Mouse (Mus musculus) CH12.LX (cell line): ENCODE measurements around the gene Emg1. TPM values are rescaled to one million over a fixed set of nuclear protein-coding genes. Genes with fewer than 3 reads are reported as not detected.
A peak's percentile ranks its signal among the peaks of the same experiment; 100 is the strongest.

Experiments
- DNase-seq: peaks from one replicate; pipeline ENCODE4 v3.0.0-alpha.2; 2013; ENCODE audit errors: extremely low read depth
- H3K27ac ChIP-seq: 2 replicates; pipeline ENCODE4 v1.5.1; 2012; ENCODE audit warnings: low read depth, mild to moderate bottlenecking, control low read depth, moderate library complexity; ENCODE audit not compliant: insufficient read depth
- H3K27me3 ChIP-seq: replicated peaks from 2 replicates; pipeline ENCODE3; 2012; ENCODE audit warnings: inconsistent platforms
- H3K36me3 ChIP-seq, 2 experiments: replicated peaks in 1 of 2; 2 replicates each; pipeline versions ENCODE3 to v1.6.1; 2012; ENCODE audit warnings: inconsistent platforms in 1 of 2, low read length in 1 of 2, mild to moderate bottlenecking in 1 of 2, mixed read lengths in 1 of 2, moderate library complexity in 1 of 2; ENCODE audit not compliant: control insufficient read depth in 1 of 2, insufficient read depth in 1 of 2
- H3K4me1 ChIP-seq, 2 experiments: 2 replicates each; pipeline ENCODE4 v1.6.1; 2012; ENCODE audit warnings: inconsistent platforms in 1 of 2, moderate library complexity in 1 of 2; ENCODE audit not compliant: insufficient read depth in 2 of 2, control insufficient read depth in 1 of 2
- H3K4me2 ChIP-seq: 2 replicates; pipeline ENCODE4 v1.6.1; 2012; ENCODE audit warnings: low read depth, mild to moderate bottlenecking, control low read depth; ENCODE audit not compliant: poor library complexity, insufficient read depth, severe bottlenecking
- H3K4me3 ChIP-seq, 3 experiments: fragments of 150-350 bp in 1 of 3; sonication (generic) in 1 of 3; replicated peaks in 1 of 3; 2 replicates each; pipeline versions ENCODE3 to v1.5.1; 2011 to 2012; ENCODE audit warnings: low read depth in 2 of 3, low read length in 2 of 3, mild to moderate bottlenecking in 2 of 3, moderate library complexity in 2 of 3, control low read depth in 1 of 3, improper control_type of control experiment in 1 of 3, inconsistent platforms in 1 of 3, mixed read lengths in 1 of 3; ENCODE audit not compliant: poor library complexity in 1 of 3
- H3K79me2 ChIP-seq: replicated peaks from 2 replicates; pipeline ENCODE4 v1.6.1; 2012; ENCODE audit warnings: mild to moderate bottlenecking, moderate library complexity; ENCODE audit not compliant: control insufficient read depth, poor library complexity, insufficient read depth, severe bottlenecking; ENCODE audit errors: extremely low read depth
- H3K9ac ChIP-seq: 2 replicates; pipeline ENCODE4 v1.6.1; 2012; ENCODE audit warnings: low read depth, mild to moderate bottlenecking, control low read depth, moderate library complexity; ENCODE audit not compliant: insufficient read depth
- H3K9me3 ChIP-seq: replicated peaks from 2 replicates; pipeline ENCODE3; 2012; ENCODE audit warnings: low read length, inconsistent platforms, mixed read lengths
- BHLHE40 ChIP-seq: IDR thresholded peaks from 2 replicates; pipeline ENCODE4 v1.6.1; 2011; ENCODE audit warnings: mild to moderate bottlenecking, low read depth, low read length, improper control_type of control experiment
- CHD1 ChIP-seq: IDR thresholded peaks from 2 replicates; pipeline ENCODE4 v1.6.1; 2012; ENCODE audit warnings: low read depth, low read length, improper control_type of control experiment, inconsistent platforms
- CHD2 ChIP-seq: IDR thresholded peaks from 2 replicates; pipeline ENCODE4 v1.6.1; 2011; ENCODE audit warnings: low read length, improper control_type of control experiment
- CTCF ChIP-seq, 2 experiments: IDR thresholded peaks in 1 of 2; conservative IDR thresholded peaks in 1 of 2; 2 replicates each; pipeline ENCODE4 v1.5.1; 2011 to 2012; ENCODE audit warnings: low read depth in 2 of 2, low read length in 2 of 2, improper control_type of control experiment in 1 of 2, inconsistent platforms in 1 of 2, mild to moderate bottlenecking in 1 of 2, moderate library complexity in 1 of 2
- E2F4 ChIP-seq: IDR thresholded peaks from 2 replicates; pipeline ENCODE4 v1.6.1; 2011; ENCODE audit warnings: low read depth, low read length, improper control_type of control experiment; ENCODE audit not compliant: insufficient replicate concordance
- ELF1 ChIP-seq: IDR thresholded peaks from 2 replicates; pipeline ENCODE4 v1.6.1; 2014; ENCODE audit warnings: low read depth, mild to moderate bottlenecking, inconsistent platforms, low read length, improper control_type of control experiment
- ETS1 ChIP-seq: conservative IDR thresholded peaks from 2 replicates; pipeline ENCODE4 v1.6.1; 2012; ENCODE audit warnings: low read depth, mild to moderate bottlenecking, inconsistent platforms, low read length, improper control_type of control experiment, moderate library complexity
- HCFC1 ChIP-seq: IDR thresholded peaks from 2 replicates; pipeline ENCODE4 v1.6.1; 2012; ENCODE audit warnings: low read depth, mild to moderate bottlenecking, inconsistent platforms, low read length, improper control_type of control experiment
- IRF4 ChIP-seq: IDR thresholded peaks from 2 replicates; pipeline ENCODE4 v1.6.1; 2014; ENCODE audit warnings: low read depth, mild to moderate bottlenecking, inconsistent platforms, low read length, improper control_type of control experiment
- KAT2A ChIP-seq: IDR thresholded peaks from 2 replicates; pipeline ENCODE4 v1.6.1; 2012; ENCODE audit warnings: low read length, improper control_type of control experiment, inconsistent platforms; ENCODE audit not compliant: insufficient replicate concordance
- MAX ChIP-seq: IDR thresholded peaks from 2 replicates; pipeline ENCODE4 v1.6.1; 2011; ENCODE audit warnings: low read length, improper control_type of control experiment
- MAZ ChIP-seq: IDR thresholded peaks from 2 replicates; pipeline ENCODE4 v1.6.1; 2012; ENCODE audit warnings: low read depth, mild to moderate bottlenecking, inconsistent platforms, low read length, improper control_type of control experiment, moderate library complexity
- MXI1 ChIP-seq: IDR thresholded peaks from 2 replicates; pipeline ENCODE4 v1.6.1; 2011; ENCODE audit warnings: mild to moderate bottlenecking, low read depth, low read length, improper control_type of control experiment
- MYC ChIP-seq: IDR thresholded peaks from 2 replicates; pipeline ENCODE4 v1.6.1; 2011; ENCODE audit warnings: low read depth, mild to moderate bottlenecking, improper control_type of control experiment, low read length
- NELFE ChIP-seq: IDR thresholded peaks from 2 replicates; pipeline ENCODE4 v1.6.1; 2011; ENCODE audit warnings: low read depth, low read length, improper control_type of control experiment
- NRF1 ChIP-seq: IDR thresholded peaks from 2 replicates; pipeline ENCODE4 v1.6.1; 2014; ENCODE audit warnings: low read depth, mild to moderate bottlenecking, inconsistent platforms, low read length, improper control_type of control experiment, moderate library complexity
- POLR2A ChIP-seq: IDR thresholded peaks from 2 replicates; pipeline ENCODE4 v1.6.1; 2011; ENCODE audit warnings: low read depth, mild to moderate bottlenecking, improper control_type of control experiment, low read length
- POLR2AphosphoS2 ChIP-seq: IDR thresholded peaks from 2 replicates; pipeline ENCODE4 v1.6.1; 2011; ENCODE audit warnings: low read depth, low read length, improper control_type of control experiment
- RAD21 ChIP-seq: IDR thresholded peaks from 2 replicates; pipeline ENCODE4 v1.6.1; 2011; ENCODE audit warnings: low read depth, mild to moderate bottlenecking, low read length, improper control_type of control experiment, moderate library complexity
- SIN3A ChIP-seq: IDR thresholded peaks from 2 replicates; pipeline ENCODE4 v1.6.1; 2012; ENCODE audit warnings: low read length, improper control_type of control experiment, inconsistent platforms
- SMC3 ChIP-seq: IDR thresholded peaks from 2 replicates; pipeline ENCODE4 v1.6.1; 2011; ENCODE audit warnings: low read depth, low read length, improper control_type of control experiment
- TCF12 ChIP-seq: IDR thresholded peaks from 2 replicates; pipeline ENCODE4 v1.6.1; 2014; ENCODE audit warnings: low read depth, mild to moderate bottlenecking, inconsistent platforms, low read length, improper control_type of control experiment
- UBTF ChIP-seq: IDR thresholded peaks from 2 replicates; pipeline ENCODE4 v1.6.1; 2012; ENCODE audit warnings: low read depth, mild to moderate bottlenecking, inconsistent platforms, low read length, improper control_type of control experiment, moderate library complexity
- USF2 ChIP-seq: conservative IDR thresholded peaks from 2 replicates; pipeline ENCODE4 v1.6.1; 2011; ENCODE audit warnings: low read depth, low read length, improper control_type of control experiment
- ZC3H11A ChIP-seq: IDR thresholded peaks from 2 replicates; pipeline ENCODE4 v1.6.1; 2012; ENCODE audit warnings: low read depth, mild to moderate bottlenecking, inconsistent platforms, low read length, improper control_type of control experiment
- ZNF384 ChIP-seq: IDR thresholded peaks from 2 replicates; pipeline ENCODE4 v1.6.1; 2012; ENCODE audit warnings: low read depth, low read length, improper control_type of control experiment, inconsistent platforms
- dilution Hi-C: fragments of 300-500 bp; cut with MboI; formaldehyde crosslinking; loops from 2 replicates; pipeline ENCODE4 v1.14.3; 2020; ENCODE audit warnings: low sequenced_read_pairs; ENCODE audit not compliant: extremely low pct_unique_long_range_greater_than_20kb, extremely low pct_ligation_motif_present
- in situ Hi-C: fragments of 300-500 bp; cut with MboI; formaldehyde crosslinking; loops from 3 replicates; pipeline ENCODE4 v1.14.3; 2019; ENCODE audit warnings: low sequenced_read_pairs, low pct_ligation_motif_present, low pct_unique_long_range_greater_than_20kb, mixed read lengths
- polyA plus RNA-seq: library from polyadenylated mRNA; unstranded; fragments of >175 nt; gene quantifications from 2 replicates; pipeline ENCODE4 v1.2.1, GENCODE M21; 2012; ENCODE audit warnings: low read depth; ENCODE audit not compliant: insufficient read length
- total RNA-seq, 2 experiments: library from RNA; depleted of rRNA; stranded (reverse); fragments of 300-350 nt in 1 of 2; fragments of >200 nt in 1 of 2; gene quantifications; 2 replicates each; pipeline ENCODE4 v1.2.3; 2012 to 2014

Gene Emg1
- total and polyA plus RNA-seq, 3 experiments = 301 to 481 (median 352) TPM

DNA sequence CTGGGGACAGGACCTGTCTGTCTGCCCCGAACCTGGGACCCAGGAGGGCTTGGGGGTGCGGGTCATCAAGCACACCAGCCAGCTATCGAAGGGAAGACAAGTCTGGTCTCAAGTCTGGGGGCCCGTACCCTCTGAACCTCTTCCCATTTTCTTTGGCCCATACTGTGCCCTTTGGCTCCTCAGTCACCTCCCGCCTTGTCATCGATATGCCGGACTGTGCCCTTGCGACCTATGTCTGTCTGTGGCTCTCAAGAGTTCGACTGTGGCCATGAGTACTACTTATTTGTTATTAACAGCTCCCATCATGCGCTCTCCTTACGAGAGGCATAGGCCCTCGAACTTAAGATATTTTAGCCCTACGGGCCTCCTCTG lies 48.6 kb downstream of the Emg1 start:
- no peaks in the 10 kb centered on the region for H3K27me3 ChIP-seq
- peak overlapping the region; percentile 66 to 92 (median 74) for H3K4me3 ChIP-seq
- dilution Hi-C loops (no loop called here), in situ Hi-C loops (no loop called here)
- H3K27ac ChIP-seq = peak overlapping the region; percentile 23; the same call in 1 of the 2 replicates
- H3K36me3 ChIP-seq = peaks cover 9 to 33% of the 10 kb centered on the region in 2 experiments
- no peaks in the 10 kb centered on the region for H3K9me3 ChIP-seq
- H3K9ac ChIP-seq = peak overlapping the region; percentile 52
- H3K79me2 ChIP-seq = peaks cover 9% of the 10 kb centered on the region; the same call in 1 of the 2 replicates
- TF ChIP-seq MAX (0 out of 2 replicates have a peak, but pooled peaks have one; percentile 24), MXI1 (peak; percentile 48; the same call in 1 of the 2 replicates), TCF12 (no peak), USF2 (no peak), ZC3H11A (no peak), KAT2A (no peak), UBTF (no peak), CHD1 (no peak), E2F4 (no peak)
- DNase-seq = no peak
- peaks cover 7 to 43% of the 10 kb centered on the region in 2 experiments for H3K4me1 ChIP-seq
- H3K4me2 ChIP-seq = peak overlapping the region; percentile 87

DNA sequence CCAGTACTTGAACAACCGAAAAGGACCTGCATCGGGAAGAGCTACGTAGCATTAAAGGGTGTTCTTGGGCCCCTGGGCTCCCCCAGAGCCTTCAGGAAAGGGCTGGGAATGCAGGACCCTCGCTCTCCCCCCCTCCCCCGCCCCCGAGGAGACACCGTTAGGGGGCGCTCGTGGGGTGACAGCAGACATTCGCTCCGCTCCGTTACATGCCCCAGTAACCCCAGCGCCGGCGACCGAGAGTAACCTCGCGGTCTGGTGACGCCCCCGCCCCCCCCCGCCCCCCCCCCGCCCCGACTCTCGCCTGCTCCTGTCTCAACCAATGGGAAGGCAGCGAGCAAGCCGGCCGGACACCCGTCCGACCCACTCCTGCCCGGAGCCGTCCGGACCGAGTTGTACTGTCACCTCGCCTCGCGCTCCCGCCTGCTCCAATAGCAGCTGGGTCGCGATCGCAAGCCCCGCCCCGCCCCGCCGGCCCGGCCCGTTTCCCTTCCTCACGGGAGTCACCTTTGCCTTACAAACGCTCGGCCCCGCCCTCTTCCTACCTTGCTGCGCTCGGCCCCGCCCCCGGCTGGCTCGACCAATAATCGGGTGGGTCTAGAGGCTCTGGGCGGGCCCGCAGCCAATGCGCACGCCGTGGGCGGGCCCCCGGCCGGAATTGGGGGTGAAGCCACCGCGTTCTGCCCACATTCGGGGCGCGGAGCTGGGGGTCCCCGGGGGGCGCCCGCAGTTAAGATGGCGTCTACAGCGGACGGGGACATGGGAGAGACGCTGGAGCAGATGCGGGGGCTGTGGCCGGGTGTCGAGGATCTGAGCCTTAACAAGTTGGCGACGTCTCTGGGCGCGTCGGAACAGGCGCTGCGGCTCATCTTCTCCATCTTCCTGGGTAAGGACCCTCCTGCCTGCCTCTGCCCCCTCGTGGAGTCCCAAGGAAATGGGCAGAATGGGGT lies 49.2 kb downstream of the Emg1 start, which contains the start of gene Lpcat3:
Gene Lpcat3 (plus strand): TSS at position 551 of the 947 bp plus-strand sequence.
- H3K9me3 ChIP-seq = no peaks in the 10 kb centered on the region
- peak within 1 kb of the TSS; percentile 87 for H3K4me2 ChIP-seq
- DNase-seq = peak; percentile 98
- peaks cover 7 to 43% of the 10 kb centered on the region in 2 experiments for H3K4me1 ChIP-seq
- peak within 1 kb of the TSS; percentile 57 for H3K27ac ChIP-seq
- TF ChIP-seq SIN3A = no peak; the same call in 1 of the 2 replicates
- no peak for TF ChIP-seq ZC3H11A
- peak; percentile 17 for TF ChIP-seq ETS1
- 0 out of 2 replicates have a peak, but pooled peaks have one; percentile 53 for TF ChIP-seq MAZ
- TF ChIP-seq NRF1 = peak; percentile 57
- no peak; the same call in 1 of the 2 replicates for TF ChIP-seq CHD2
- TF ChIP-seq ELF1 = peak; percentile 78
- TF ChIP-seq MYC = peak; percentile 69; the same call in 1 of the 2 replicates
- peak; percentile 72 for TF ChIP-seq MXI1
- peak; percentile 18; the same call in 1 of the 2 replicates for TF ChIP-seq IRF4
- TF ChIP-seq ZNF384 = no peak
- peak; percentile 62 for TF ChIP-seq BHLHE40
- TF ChIP-seq SMC3 = peak; percentile 53
- peak; percentile 25 for TF ChIP-seq RAD21
- peak; percentile 24 to 79; a peak in 2 of 4 replicates for TF ChIP-seq CTCF (conservative IDR thresholded peaks at IDR 0.05 in 1 of 2, IDR thresholded peaks at IDR 0.05 in 1 of 2; ENCODE audit: low read depth in 2 of 2, low read length in 2 of 2)
- peak; percentile 63 for TF ChIP-seq HCFC1
- no peak for TF ChIP-seq UBTF
- peak; percentile 57 for TF ChIP-seq TCF12
- TF ChIP-seq POLR2A = peak; percentile 81
- TF ChIP-seq NELFE = peak; percentile 65
- no peak for TF ChIP-seq POLR2AphosphoS2
- peaks cover 9 to 28% of the 10 kb centered on the region in 2 experiments for H3K36me3 ChIP-seq
- in situ Hi-C loops = no loop called here
- dilution Hi-C loops = no loop called here
- H3K27me3 ChIP-seq = no peaks in the 10 kb centered on the region
- H3K79me2 ChIP-seq = peaks cover 9% of the 10 kb centered on the region; the same call in 1 of the 2 replicates
- peak within 1 kb of the TSS; percentile 66 to 92 (median 74) for H3K4me3 ChIP-seq
- H3K9ac ChIP-seq = peak within 1 kb of the TSS; percentile 52
